Mouse (Mus musculus): Measurements from ENCODE around the gene Nfib.

Nfib gene

GRCm38 (mm10) chr4:82368091-82368775, 337.3 kb downstream of the Nfib start:
- DNase-seq (ENCODE audit: low read depth, low spot score): no peak

DNA sequence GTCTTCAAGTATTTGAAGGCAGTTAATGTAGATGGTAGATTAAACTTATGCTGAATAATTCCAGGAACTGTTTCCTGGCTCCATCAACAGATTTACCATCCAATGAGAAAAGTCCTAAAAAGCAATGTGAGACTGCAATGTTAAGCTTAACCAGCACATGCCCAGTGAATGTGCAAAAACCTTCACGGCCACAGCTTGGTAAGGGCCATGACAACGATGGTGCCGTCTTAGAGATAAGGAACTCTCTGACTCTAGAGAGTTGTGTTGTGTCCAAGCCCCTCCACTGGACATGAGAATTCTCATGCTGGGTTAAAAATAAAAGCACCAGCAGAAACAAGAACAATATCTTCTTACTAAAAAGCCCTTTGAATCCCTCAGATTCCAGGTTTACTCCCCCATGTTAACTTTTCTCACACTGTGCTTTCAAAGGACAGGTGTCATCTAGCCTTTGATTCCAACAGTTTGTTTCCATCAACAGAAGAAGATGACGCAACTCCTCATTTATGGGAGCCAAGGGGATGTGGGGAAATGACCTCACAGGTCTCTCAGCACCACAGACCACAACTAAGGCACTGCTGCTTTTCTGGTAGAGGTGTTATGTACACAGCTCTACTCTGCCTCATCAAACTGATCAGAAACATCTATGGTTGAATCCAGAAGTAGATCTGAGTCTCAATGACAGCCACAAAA, 340.7 kb downstream of the Nfib start:
- DNase-seq (ENCODE audit: low read depth, low spot score): no peak

GRCm38 (mm10) chr4:82363951-82364350, 341.6 kb downstream of the Nfib start:
- DNase-seq (ENCODE audit: low read depth, low spot score): no peak

- DNase-seq (ENCODE audit: low read depth, low spot score): no peak
Observed at GRCm38 (mm10) chr4:82362294-82362693, 343.3 kb downstream of the Nfib start.

DNA sequence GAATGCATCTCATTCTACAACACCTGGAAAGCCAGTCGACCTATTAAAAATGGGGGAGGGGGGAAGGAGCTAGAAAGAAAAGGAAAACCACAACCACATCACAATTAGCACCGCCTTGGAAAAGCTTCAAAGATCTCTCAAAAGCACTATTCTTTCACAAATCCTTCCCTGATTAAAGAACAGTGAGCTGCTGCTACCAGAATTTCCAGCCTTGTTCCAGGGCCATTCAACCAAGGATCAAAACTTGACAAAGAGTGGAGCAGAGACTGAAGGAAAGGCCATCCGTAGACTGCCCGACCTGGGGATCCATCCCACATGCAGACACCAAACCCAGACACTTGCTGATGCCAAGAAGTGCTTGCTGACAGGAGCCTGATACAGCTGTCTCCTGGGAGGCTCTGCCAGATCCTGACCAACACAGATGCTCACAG, 345.5 kb downstream of the Nfib start:
- DNase-seq (ENCODE audit: low read depth, low spot score): no peak

GRCm38 (mm10) chr4:82359110-82359509, 346.4 kb downstream of the Nfib start:
- DNase-seq (ENCODE audit: low read depth, low spot score): no peak

GRCm38 (mm10) chr4:82349006-82349405, 356.5 kb downstream of the Nfib start:
- no peak for DNase-seq (ENCODE audit: low read depth, low spot score)

DNA sequence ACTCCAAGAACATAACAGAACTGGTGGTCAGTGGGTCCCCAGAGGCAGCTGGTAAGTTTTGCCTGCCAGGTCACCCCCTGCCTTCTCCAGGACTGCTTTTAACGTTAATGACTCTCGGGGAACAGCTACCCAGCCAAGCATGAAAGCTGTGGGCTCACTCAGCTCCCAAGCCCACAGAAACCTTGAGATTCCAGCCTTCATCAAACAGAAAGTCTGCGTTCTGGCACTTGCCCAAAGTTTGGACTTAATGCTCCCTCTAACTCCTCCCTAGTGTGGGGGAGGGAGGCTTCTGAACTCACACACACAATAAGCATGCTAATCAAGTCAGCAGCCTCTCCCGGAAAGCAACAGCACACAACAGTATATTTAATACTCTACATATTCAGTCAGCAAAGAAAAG, 360.8 kb downstream of the Nfib start:
- DNase-seq (ENCODE audit: low read depth, low spot score): no peak

- no peak for DNase-seq (ENCODE audit: low read depth, low spot score)
Observed at GRCm38 (mm10) chr4:82344224-82344623, 361.3 kb downstream of the Nfib start.

- DNase-seq (ENCODE audit: low read depth, low spot score): no peak
Observed at GRCm38 (mm10) chr4:82338930-82339329, 366.6 kb downstream of the Nfib start.

- DNase-seq (ENCODE audit: low read depth, low spot score): no peak
Observed at GRCm38 (mm10) chr4:82338481-82338880, 367.1 kb downstream of the Nfib start.

DNA sequence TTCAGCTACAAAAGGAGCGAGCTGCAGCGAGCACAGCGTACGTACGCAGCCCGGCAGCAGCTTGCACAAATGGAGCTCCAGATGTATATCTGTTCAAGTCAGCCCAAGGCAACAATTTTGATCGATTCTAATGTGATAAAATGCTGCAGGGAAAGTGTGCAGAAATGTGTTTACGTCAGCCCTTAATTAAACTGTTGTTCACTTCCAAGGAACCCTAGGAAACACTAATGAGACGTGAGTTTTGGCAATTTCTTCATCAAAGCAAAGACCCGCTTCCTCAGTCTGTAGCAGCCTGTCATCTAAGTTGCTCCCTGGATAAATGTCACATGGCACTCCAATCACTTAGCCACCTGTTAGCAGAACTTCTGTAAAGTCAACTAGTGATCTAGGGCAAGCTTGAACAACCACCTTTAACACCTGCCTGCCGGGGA, 368.6 kb downstream of the Nfib start:
- no peak for DNase-seq (ENCODE audit: low read depth, low spot score)

DNA sequence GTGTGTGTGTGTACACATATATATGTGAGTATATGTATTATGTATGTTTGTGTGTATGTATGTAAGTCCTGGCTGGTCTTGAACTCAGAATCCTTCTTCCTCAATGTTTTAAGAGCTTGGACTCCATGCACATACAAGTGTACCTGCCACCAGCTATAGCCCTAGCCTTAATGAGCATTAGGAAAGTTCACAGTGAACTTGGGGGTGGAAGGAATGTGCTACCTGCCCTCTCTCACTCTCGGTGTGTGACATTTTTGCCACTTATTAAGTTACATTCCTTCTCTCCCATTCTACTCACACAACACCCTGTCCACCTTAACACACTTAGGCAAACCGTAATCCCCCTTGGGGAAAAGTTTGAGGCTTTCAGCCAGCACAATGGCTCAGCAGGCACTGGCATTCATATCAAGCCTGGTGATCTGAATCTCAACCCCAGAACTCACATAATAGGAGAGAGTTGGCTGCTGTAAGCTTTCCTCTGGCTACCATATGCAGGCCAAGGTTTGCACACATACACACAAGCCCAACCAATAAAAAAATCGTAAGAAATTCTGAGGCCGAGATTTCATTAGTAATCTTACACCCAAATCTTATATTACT, 370.2 kb downstream of the Nfib start:
- DNase-seq (ENCODE audit: low read depth, low spot score): no peak

DNA sequence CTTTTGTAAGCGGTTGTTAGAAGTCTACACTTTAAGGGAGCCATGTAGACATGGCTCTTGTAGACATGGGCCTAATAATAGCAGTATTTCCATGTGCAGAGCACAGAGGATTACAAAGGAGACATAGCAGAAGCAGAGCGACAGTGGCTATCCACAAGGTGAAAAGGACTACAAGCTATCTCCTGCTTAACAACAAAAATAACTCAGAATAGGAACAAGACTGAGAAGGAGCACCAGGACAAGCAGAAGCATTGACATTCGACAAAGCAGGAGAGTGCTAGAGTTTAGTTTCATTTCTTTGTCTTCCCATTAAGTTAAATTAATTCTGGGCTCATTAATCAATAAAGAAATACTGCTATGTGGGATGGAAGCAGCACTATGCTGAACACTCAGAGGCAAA, 372.1 kb downstream of the Nfib start:
- no peak for DNase-seq (ENCODE audit: low read depth, low spot score)

GRCm38 (mm10) chr4:82330095-82330494, 375.5 kb downstream of the Nfib start:
- DNase-seq (ENCODE audit: low read depth, low spot score): no peak

GRCm38 (mm10) chr4:82326140-82326529, 379.4 kb downstream of the Nfib start:
- no peak for DNase-seq (ENCODE audit: low read depth, low spot score)

- DNase-seq (ENCODE audit: low read depth, low spot score): no peak
Observed at GRCm38 (mm10) chr4:82325409-82326139, 380.0 kb downstream of the Nfib start.

DNA sequence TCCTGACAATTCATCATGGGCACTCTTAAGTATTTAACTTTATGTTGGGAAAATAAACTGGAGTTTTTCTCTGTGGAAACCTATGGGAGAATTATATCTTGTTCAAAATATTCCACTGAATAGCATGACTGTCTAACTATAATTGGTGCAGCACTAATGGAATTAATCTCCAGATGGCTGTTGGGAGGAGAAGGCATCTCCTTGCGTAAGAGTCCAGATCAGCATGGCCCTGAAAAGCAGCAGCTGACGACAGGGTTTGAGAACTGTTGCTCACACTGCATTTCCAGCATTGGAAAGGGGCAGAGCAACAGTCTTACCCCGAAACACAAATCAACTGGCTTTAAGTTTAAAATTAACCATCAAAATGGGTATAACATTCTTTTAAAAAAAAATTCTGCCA, 380.6 kb downstream of the Nfib start:
- DNase-seq (ENCODE audit: low read depth, low spot score): no peak

- DNase-seq (ENCODE audit: low read depth, low spot score): peak; percentile 80
Observed at GRCm38 (mm10) chr4:82321008-82321407, 384.5 kb downstream of the Nfib start.

- peak; percentile 6 for DNase-seq (ENCODE audit: low read depth, low spot score)
Observed at GRCm38 (mm10) chr4:82319388-82319787, 386.2 kb downstream of the Nfib start.

- DNase-seq (ENCODE audit: low read depth, low spot score): no peak
Observed at GRCm38 (mm10) chr4:82316168-82316567, 389.4 kb downstream of the Nfib start.

- DNase-seq (ENCODE audit: low read depth, low spot score): no peak
Observed at GRCm38 (mm10) chr4:82315710-82316109, 389.8 kb downstream of the Nfib start.
